ENCODE assay signal across 25 mouse cellular contexts in genomic region chr10:61704663-61705062, GRCm38 (mm10). TPM values are rescaled to one million over a fixed set of nuclear protein-coding genes. Genes with fewer than 3 reads are reported as not detected.
DNase-seq lines count a peak whose midpoint lies in the region; TF ChIP-seq lines count a peak whose summit lies in the region.
"Had no signal": no experiment of that assay in that cellular context is flagged by ENCODE, and none has a peak within 500 bp of the region (broad histone marks: within the 10 kb centered on the region; RNA-seq: fewer than 3 reads in every experiment).

No protein-coding gene starts in this region.

- H3K4me3 ChIP-seq in gastrocnemius, adult 2 months = no peak overlapping the region
- H3K4me3 ChIP-seq: heart, embryonic 10.5 days; heart, embryonic 15.5 days; layer of hippocampus, adult 2 months; liver, embryonic 12.5 days; megakaryocyte, embryonic 14.5 days; midbrain, embryonic 12.5 days; myocyte; neural tube, embryonic 12.5 days had no signal

- intact Hi-C loops in gastrocnemius, adult 2 months (cut with DNase I) = no loop called here
- intact Hi-C loops in left cerebral cortex, postnatal 36 days (cut with DNase I) = no loop called here

- TF ChIP-seq CTCF in gastrocnemius, adult 2 months (IDR thresholded peaks at IDR 0.05) = no peak
- TF ChIP-seq CTCF in brain, embryonic 14.5 days (IDR thresholded peaks at IDR 0.05; ENCODE audit: borderline replicate concordance, extremely low read depth, insufficient read depth, insufficient read length) = no peak

- TF ChIP-seq POLR2A in brain, embryonic 14.5 days (IDR thresholded peaks at IDR 0.05; ENCODE audit: borderline replicate concordance, extremely low read depth, insufficient read depth, insufficient read length, poor library complexity, severe bottlenecking) = no peak

- DNase-seq in adrenal gland, adult 2 months = peak; percentile 89
- no peak for DNase-seq in adrenal gland, adult 18-20 months (ENCODE audit: low spot score in 2 of 2)
- peak; percentile 12 for DNase-seq in gastrocnemius, adult 2 months
- DNase-seq in gastrocnemius, postnatal 25 days = no peak
- DNase-seq in adrenal gland, adult 8-10 months = peak; percentile 88
- peak; percentile 26 for DNase-seq in brain, embryonic 14.5 days (ENCODE audit: low read depth)
- DNase-seq in left cerebral cortex, postnatal 36 days (ENCODE audit: low spot score in 2 of 2) = no peak
- DNase-seq: cerebellum, adult 8-10 months; cerebellum, postnatal 25 days; kidney, adult 18-20 months; kidney, postnatal 36 days; left cerebral cortex, postnatal 4 days; liver, postnatal 0 days; lung, postnatal 36 days; right cerebral cortex, adult 18-20 months; spleen, adult 18-20 months; thymus, postnatal 4 days had no signal

- no peak overlapping the region for H3K27ac ChIP-seq in gastrocnemius, adult 2 months
- H3K27ac ChIP-seq: heart, embryonic 10.5 days; heart, embryonic 15.5 days; layer of hippocampus, adult 2 months; liver, embryonic 12.5 days; midbrain, embryonic 12.5 days; neural tube, embryonic 12.5 days had no signal

RNA-seq across cellular contexts. Expression of gene Tysnd1, which starts 9.3 kb away (rescaled TPM):
- 100 to 1,000 TPM in 1 of 2 experiments, 10 to 100 TPM in 1; 85.9 to 147 TPM for total RNA-seq in adrenal gland, adult 2 months (2021)
- 548 and 593 TPM in 2 replicates for polyA plus RNA-seq in adrenal gland, adult 2 months (2012; rRNA removed)
- total RNA-seq in adrenal gland, adult 18-20 months (2021) = 100 to 1,000 TPM in 1 of 2 experiments, 10 to 100 TPM in 1; 82.4 to 130 TPM
- 10 to 100 TPM; 12.3 to 14.4 TPM for total RNA-seq in gastrocnemius, adult 2 months (2021)
- total RNA-seq in gastrocnemius, postnatal 25 days (2021) = 10 to 100 TPM; 10.6 to 12.9 TPM
- total RNA-seq in adrenal gland, adult 8-10 months (2022) = 100 to 1,000 TPM in 2 of 4 experiments, 10 to 100 TPM in 2; 58.1 to 133 (median 96.3) TPM
- 42.7 and 49.4 TPM in 2 replicates for polyA plus RNA-seq in brain, embryonic 14.5 days (2012; rRNA removed)
- 10 to 100 TPM; 20.0 to 23.7 TPM for total RNA-seq in left cerebral cortex, postnatal 36 days (2021)

RNA-seq across cellular contexts. Expression of gene Aifm2, which starts 10.4 kb away (rescaled TPM):
- total RNA-seq in adrenal gland, adult 2 months (2021) = 100 to 1,000 TPM; 226 to 406 TPM
- polyA plus RNA-seq in adrenal gland, adult 2 months (2012; rRNA removed) = 209 and 255 TPM in 2 replicates
- 100 to 1,000 TPM; 238 to 400 TPM for total RNA-seq in adrenal gland, adult 18-20 months (2021)
- total RNA-seq in gastrocnemius, adult 2 months (2021) = 10 to 100 TPM; 13.9 to 19.7 TPM
- 10 to 100 TPM; 13.5 to 19.4 TPM for total RNA-seq in gastrocnemius, postnatal 25 days (2021)
- 100 to 1,000 TPM; 185 to 376 (median 281) TPM for total RNA-seq in adrenal gland, adult 8-10 months (2022)
- 5.4 and 7.9 TPM in 2 replicates for polyA plus RNA-seq in brain, embryonic 14.5 days (2012; rRNA removed)
- total RNA-seq in left cerebral cortex, postnatal 36 days (2021) = 1 to 10 TPM; 7.3 to 9.9 TPM

RNA-seq across cellular contexts. Expression of gene Sar1a, which starts 24.6 kb away (rescaled TPM):
- total RNA-seq in adrenal gland, adult 2 months (2021) = 100 to 1,000 TPM; 199 to 205 TPM
- 113 and 119 TPM in 2 replicates for polyA plus RNA-seq in adrenal gland, adult 2 months (2012; rRNA removed)
- 100 to 1,000 TPM; 198 to 216 TPM for total RNA-seq in adrenal gland, adult 18-20 months (2021)
- 100 to 1,000 TPM; 129 to 145 TPM for total RNA-seq in gastrocnemius, adult 2 months (2021)
- 100 to 1,000 TPM in 1 of 2 experiments, 10 to 100 TPM in 1; 99.2 to 113 TPM for total RNA-seq in gastrocnemius, postnatal 25 days (2021)
- 100 to 1,000 TPM; 192 to 224 (median 209) TPM for total RNA-seq in adrenal gland, adult 8-10 months (2022)
- polyA plus RNA-seq in brain, embryonic 14.5 days (2012; rRNA removed) = 126 and 128 TPM in 2 replicates
- total RNA-seq in left cerebral cortex, postnatal 36 days (2021) = 100 to 1,000 TPM; 122 to 128 TPM

RNA-seq across cellular contexts. Expression of gene Ppa1, which starts 56.3 kb away (rescaled TPM):
- total RNA-seq in adrenal gland, adult 2 months (2021) = 100 to 1,000 TPM; 146 to 317 TPM
- polyA plus RNA-seq in adrenal gland, adult 2 months (2012; rRNA removed) = 26.4 and 29.9 TPM in 2 replicates
- total RNA-seq in adrenal gland, adult 18-20 months (2021) = 100 to 1,000 TPM; 138 to 160 TPM
- 10 to 100 TPM; 48.9 to 61.4 TPM for total RNA-seq in gastrocnemius, adult 2 months (2021)
- total RNA-seq in gastrocnemius, postnatal 25 days (2021) = 10 to 100 TPM; 46.7 to 51.8 TPM
- total RNA-seq in adrenal gland, adult 8-10 months (2022) = 100 to 1,000 TPM in 2 of 4 experiments, 10 to 100 TPM in 2; 70.0 to 114 (median 96.9) TPM
- 121 and 140 TPM in 2 replicates for polyA plus RNA-seq in brain, embryonic 14.5 days (2012; rRNA removed)
- total RNA-seq in left cerebral cortex, postnatal 36 days (2021) = 100 to 1,000 TPM; 104 to 108 TPM

Comparison
In these comparisons a context has a peak if more than half of its experiments do, and no peak if none do; other contexts are left out.
1. DNase-seq: peak in adrenal gland, adult 2 months (single experiment), gastrocnemius, adult 2 months (single experiment), adrenal gland, adult 8-10 months (single experiment) and brain, embryonic 14.5 days (single experiment); none in adrenal gland, adult 18-20 months (0 of 2), gastrocnemius, postnatal 25 days (single experiment) and left cerebral cortex, postnatal 36 days (0 of 2).
2. RNA of gene Aifm2, which starts 10.4 kb away (total RNA-seq): 226 to 406 TPM in adrenal gland, adult 2 months, 238 to 400 TPM in adrenal gland, adult 18-20 months and 185 to 376 TPM in adrenal gland, adult 8-10 months; 13.9 to 19.7 TPM in gastrocnemius, adult 2 months, 13.5 to 19.4 TPM in gastrocnemius, postnatal 25 days and 7.3 to 9.9 TPM in left cerebral cortex, postnatal 36 days; every median in the first group is over 4 times any median in the second.